ENCODE assay signal across 26 mouse cellular contexts in genomic region chr5:36353194-36353593, GRCm38 (mm10). TPM values are rescaled to one million over a fixed set of nuclear protein-coding genes. Genes with fewer than 3 reads are reported as not detected.
DNase-seq lines count a peak whose midpoint lies in the region; ATAC-seq and TF ChIP-seq lines count a peak whose summit lies in the region.
"Had no signal": no experiment of that assay in that cellular context is flagged by ENCODE, and none has a peak within 500 bp of the region (broad histone marks: within the 10 kb centered on the region; RNA-seq: fewer than 3 reads in every experiment).

No protein-coding gene starts in this region.

- TF ChIP-seq EP300 in stomach, postnatal 0 days (optimal IDR thresholded peaks at IDR 0.05): no peak

- TF ChIP-seq POLR2A in lung, adult 2 months (IDR thresholded peaks at IDR 0.05; ENCODE audit: borderline replicate concordance, extremely low read depth, low read depth, low read length): no peak

- no peak for DNase-seq in heart, postnatal 4 days
- no peak for DNase-seq in lung, adult 2 months
- peak; percentile 52 for DNase-seq in stomach, postnatal 0 days (ENCODE audit: low spot score)
- no peak for DNase-seq in kidney, adult 18-20 months
- DNase-seq in hindbrain, postnatal 0 days (ENCODE audit: low spot score): no peak
- DNase-seq: adrenal gland, adult 8-10 months; adrenal gland, postnatal 25 days; cerebellum, adult 11-12 months; cerebellum, adult 8-10 months; cerebellum, postnatal 10 days; cerebellum, postnatal 36 days; embryo, embryonic 11 days; gastrocnemius, postnatal 25 days; heart, adult 18-20 months; heart, postnatal 36 days had no signal

- no peak for ATAC-seq in heart, embryonic 14.5 days (ENCODE audit: insufficient number of reproducible peaks, insufficient read depth, low FRiP score, low read depth)
- ATAC-seq in lung, embryonic 16.5 days (ENCODE audit: low read depth): peak; percentile 26; the same call in 1 of the 2 replicates
- peak; percentile 34; the same call in 1 of the 2 replicates for ATAC-seq in stomach, embryonic 14.5 days (ENCODE audit: insufficient number of reproducible peaks, insufficient read depth, low FRiP score, low read depth)
- ATAC-seq in stomach, postnatal 0 days (ENCODE audit: low FRiP score, low TSS enrichment): peak; percentile 70
- no peak for ATAC-seq in hindbrain, postnatal 0 days
- ATAC-seq: activated CD4-positive, CD25-positive, alpha-beta regulatory T cell, adult 4 months; forebrain, embryonic 15.5 days had no signal

- no peak overlapping the region for H3K27ac ChIP-seq in heart, embryonic 14.5 days (replicated peaks in 1 of 2; ENCODE audit: control insufficient read depth in 1 of 2, insufficient read depth in 1 of 2, low read depth in 2 of 2, low read length in 2 of 2)
- peak overlapping the region; percentile 18; the same call in 1 of the 2 replicates for H3K27ac ChIP-seq in lung, embryonic 16.5 days (ENCODE audit: low read length)
- peak overlapping the region; percentile 41; the same call in 1 of the 2 replicates for H3K27ac ChIP-seq in stomach, embryonic 14.5 days (ENCODE audit: low read length)
- H3K27ac ChIP-seq in stomach, postnatal 0 days (replicated peaks): no peak overlapping the region
- H3K27ac ChIP-seq in hindbrain, postnatal 0 days: no peak overlapping the region
- H3K27ac ChIP-seq: embryonic facial prominence, embryonic 10.5 days; embryonic facial prominence, embryonic 13.5 days; forebrain, embryonic 12.5 days; forebrain, embryonic 15.5 days; heart, embryonic 13.5 days; hindbrain, embryonic 14.5 days had no signal

- no peak overlapping the region for H3K4me2 ChIP-seq in heart, embryonic 14.5 days (ENCODE audit: low read length)
- no peak overlapping the region for H3K4me2 ChIP-seq in lung, embryonic 16.5 days (ENCODE audit: low read depth, low read length)
- H3K4me2 ChIP-seq in stomach, embryonic 14.5 days (replicated peaks; ENCODE audit: low read depth, low read length): no peak overlapping the region
- H3K4me2 ChIP-seq in stomach, postnatal 0 days (replicated peaks; ENCODE audit: low read depth): no peak overlapping the region
- no peak overlapping the region for H3K4me2 ChIP-seq in hindbrain, postnatal 0 days (ENCODE audit: low read depth, low read length)
- H3K4me2 ChIP-seq: embryonic facial prominence, embryonic 13.5 days; forebrain, embryonic 12.5 days; forebrain, embryonic 15.5 days; heart, embryonic 13.5 days; hindbrain, embryonic 14.5 days had no signal

- TF ChIP-seq CTCF in lung, adult 2 months (IDR thresholded peaks at IDR 0.05; ENCODE audit: insufficient read depth, low read length): no peak
- TF ChIP-seq CTCF in stomach, postnatal 0 days (IDR thresholded peaks at IDR 0.05; ENCODE audit: low read depth): no peak
- no peak for TF ChIP-seq CTCF in hindbrain, postnatal 0 days (IDR thresholded peaks at IDR 0.05; ENCODE audit: low read depth)

- no peaks in the 10 kb centered on the region for H3K27me3 ChIP-seq in heart, embryonic 14.5 days (ENCODE audit: control insufficient read depth, insufficient read depth, low read length)
- H3K27me3 ChIP-seq in lung, embryonic 16.5 days (ENCODE audit: control insufficient read depth, insufficient read depth, low read depth, low read length): no peaks in the 10 kb centered on the region
- H3K27me3 ChIP-seq in stomach, embryonic 14.5 days (ENCODE audit: control insufficient read depth, insufficient read depth, low read length): no peaks in the 10 kb centered on the region
- no peaks in the 10 kb centered on the region for H3K27me3 ChIP-seq in stomach, postnatal 0 days (ENCODE audit: control insufficient read depth, insufficient read depth, low read length)
- H3K27me3 ChIP-seq in hindbrain, postnatal 0 days (ENCODE audit: insufficient read depth, low read length): no peaks in the 10 kb centered on the region
- H3K27me3 ChIP-seq: embryonic facial prominence, embryonic 13.5 days; forebrain, embryonic 12.5 days; forebrain, embryonic 15.5 days; heart, embryonic 13.5 days had no signal

- 88% methylated on average over 2 of the region's 2 CpGs for WGBS in heart, embryonic 14.5 days
- 74% methylated on average over 2 of the region's 2 CpGs for WGBS in lung, embryonic 16.5 days
- WGBS in lung, adult 2 months: 78% methylated on average over 2 of the region's 2 CpGs
- 81% methylated on average over 2 of the region's 2 CpGs for WGBS in stomach, embryonic 14.5 days
- 64% methylated on average over 2 of the region's 2 CpGs for WGBS in stomach, postnatal 0 days
- WGBS in hindbrain, postnatal 0 days: 93% methylated on average over 2 of the region's 2 CpGs

- no peaks in the 10 kb centered on the region for H3K9me3 ChIP-seq in heart, embryonic 14.5 days (ENCODE audit: control insufficient read depth, low read length)
- H3K9me3 ChIP-seq in lung, embryonic 16.5 days (ENCODE audit: control insufficient read depth, low read length): no peaks in the 10 kb centered on the region
- H3K9me3 ChIP-seq in stomach, embryonic 14.5 days (ENCODE audit: control insufficient read depth, low read depth, low read length): no peaks in the 10 kb centered on the region
- no peaks in the 10 kb centered on the region for H3K9me3 ChIP-seq in stomach, postnatal 0 days (ENCODE audit: control insufficient read depth, low read length)
- no peaks in the 10 kb centered on the region for H3K9me3 ChIP-seq in hindbrain, postnatal 0 days (ENCODE audit: low read length)
- H3K9me3 ChIP-seq: embryonic facial prominence, embryonic 10.5 days; embryonic facial prominence, embryonic 13.5 days; forebrain, embryonic 12.5 days; forebrain, embryonic 15.5 days; heart, embryonic 13.5 days had no signal

- no peaks in the 10 kb centered on the region for H3K36me3 ChIP-seq in heart, embryonic 14.5 days (ENCODE audit: control insufficient read depth, insufficient read depth, low read length)
- H3K36me3 ChIP-seq in lung, embryonic 16.5 days (ENCODE audit: control insufficient read depth, insufficient read depth, low read length): no peaks in the 10 kb centered on the region
- no peaks in the 10 kb centered on the region for H3K36me3 ChIP-seq in stomach, embryonic 14.5 days (ENCODE audit: control insufficient read depth, insufficient read depth, low read length)
- H3K36me3 ChIP-seq in stomach, postnatal 0 days (ENCODE audit: control insufficient read depth, insufficient read depth, low read length): no peaks in the 10 kb centered on the region
- H3K36me3 ChIP-seq in hindbrain, postnatal 0 days (ENCODE audit: insufficient read depth, low read length): no peaks in the 10 kb centered on the region
- H3K36me3 ChIP-seq: embryonic facial prominence, embryonic 10.5 days; embryonic facial prominence, embryonic 13.5 days; forebrain, embryonic 12.5 days; forebrain, embryonic 15.5 days; heart, embryonic 13.5 days had no signal

- peaks cover 29 to 37% of the 10 kb centered on the region in 2 experiments for H3K4me1 ChIP-seq in heart, embryonic 14.5 days (ENCODE audit: control insufficient read depth in 2 of 2, insufficient read depth in 2 of 2, low read length in 2 of 2)
- peaks cover 22% of the 10 kb centered on the region for H3K4me1 ChIP-seq in lung, embryonic 16.5 days (replicated peaks; ENCODE audit: control insufficient read depth, insufficient read depth, low read length)
- H3K4me1 ChIP-seq in lung, adult 2 months (ENCODE audit: control insufficient read depth, insufficient read depth, low read length): peaks cover 6% of the 10 kb centered on the region
- peaks cover 27% of the 10 kb centered on the region for H3K4me1 ChIP-seq in stomach, embryonic 14.5 days (ENCODE audit: control insufficient read depth, insufficient read depth, low read length)
- H3K4me1 ChIP-seq in stomach, postnatal 0 days (replicated peaks; ENCODE audit: control insufficient read depth, insufficient read depth): no peaks in the 10 kb centered on the region; the same call in 1 of the 2 replicates
- H3K4me1 ChIP-seq in hindbrain, postnatal 0 days (ENCODE audit: insufficient read depth, low read length): no peaks in the 10 kb centered on the region

- H3K4me3 ChIP-seq in heart, embryonic 14.5 days (ENCODE audit: control insufficient read depth in 1 of 2, insufficient read depth in 1 of 2, low read depth in 1 of 2, low read length in 2 of 2): no peak overlapping the region
- no peak overlapping the region for H3K4me3 ChIP-seq in lung, embryonic 16.5 days (ENCODE audit: low read length)
- no peak overlapping the region for H3K4me3 ChIP-seq in lung, adult 2 months (replicated peaks; ENCODE audit: extremely low read depth, low read depth, low read length)
- no peak overlapping the region for H3K4me3 ChIP-seq in stomach, embryonic 14.5 days (ENCODE audit: low read depth, low read length)
- H3K4me3 ChIP-seq in stomach, postnatal 0 days (ENCODE audit: low read depth, low read length): no peak overlapping the region
- no peak overlapping the region for H3K4me3 ChIP-seq in hindbrain, postnatal 0 days (ENCODE audit: low read length)
- H3K4me3 ChIP-seq: embryonic facial prominence, embryonic 10.5 days; embryonic facial prominence, embryonic 13.5 days; erythroblast, embryonic 14.5 days; forebrain, embryonic 12.5 days; forebrain, embryonic 15.5 days; heart, embryonic 13.5 days had no signal

- H3K9ac ChIP-seq in heart, embryonic 14.5 days (ENCODE audit: low read length): 0 out of 2 replicates have a peak overlapping the region, but pooled peaks have one; percentile 8
- H3K9ac ChIP-seq in lung, embryonic 16.5 days (ENCODE audit: low read length): no peak overlapping the region
- H3K9ac ChIP-seq in stomach, embryonic 14.5 days (replicated peaks; ENCODE audit: low read depth, low read length): no peak overlapping the region
- H3K9ac ChIP-seq in stomach, postnatal 0 days (ENCODE audit: low read length): no peak overlapping the region
- H3K9ac ChIP-seq in hindbrain, postnatal 0 days (replicated peaks; ENCODE audit: low read length): no peak overlapping the region
- H3K9ac ChIP-seq: embryonic facial prominence, embryonic 13.5 days; forebrain, embryonic 12.5 days; forebrain, embryonic 15.5 days; heart, embryonic 13.5 days; hindbrain, embryonic 14.5 days had no signal

RNA-seq across cellular contexts. Expression of gene Sorcs2, which starts 44.7 kb away (rescaled TPM):
- polyA plus RNA-seq in heart, embryonic 14.5 days (2014; fragmentation: Nextera tagmentation; extraction: Ambion mirVana): 9.9 and 10.3 TPM in 2 replicates
- 10 to 100 TPM; 18.1 TPM for total RNA-seq in heart, postnatal 4 days (2021)
- 20.6 and 21.8 TPM in 2 replicates for polyA plus RNA-seq in lung, embryonic 16.5 days (2015; fragmentation: Nextera tagmentation; extraction: Ambion mirVana)
- 17.5 and 19.3 TPM in 2 replicates for polyA plus RNA-seq in lung, adult 2 months (2012; rRNA removed)
- 14.5 and 16.0 TPM in 2 replicates for polyA plus RNA-seq in stomach, embryonic 14.5 days (2014; fragmentation: Nextera tagmentation; extraction: Ambion mirVana)
- 3.1 and 4.2 TPM in 2 replicates for polyA plus RNA-seq in stomach, postnatal 0 days (2015; fragmentation: Nextera tagmentation; extraction: Ambion mirVana)
- total RNA-seq in hindbrain, postnatal 0 days (2014; rRNA removed): 47.8 and 50.3 TPM in 2 replicates
- polyA plus RNA-seq in hindbrain, postnatal 0 days (2015; fragmentation: Nextera tagmentation; extraction: Ambion mirVana): 11.5 and 12.4 TPM in 2 replicates
- polyA plus RNA-seq: erythroblast, embryonic 14.5 days had no signal

Comparison
In these comparisons a context has a peak if more than half of its experiments do, and no peak if none do; other contexts are left out.
1. H3K27ac ChIP-seq: peak in lung, embryonic 16.5 days (single experiment) and stomach, embryonic 14.5 days (single experiment); none in heart, embryonic 14.5 days (0 of 2), stomach, postnatal 0 days (single experiment) and hindbrain, postnatal 0 days (single experiment).
2. ATAC-seq: peak in lung, embryonic 16.5 days (single experiment), stomach, embryonic 14.5 days (single experiment) and stomach, postnatal 0 days (single experiment); none in heart, embryonic 14.5 days (single experiment) and hindbrain, postnatal 0 days (single experiment).